Mouse (Mus musculus) heart, postnatal 36 days (tissue): Measurements from ENCODE around the gene Rpl13. TPM values are rescaled to one million over a fixed set of nuclear protein-coding genes. Genes with fewer than 3 reads are reported as not detected.
"Not testable (repeated sequence)": the region's sequence is repeated elsewhere in the genome, so short reads cannot be mapped to it uniquely, and the experiment has no call there.

Experiments used
- DNase-seq, 2 experiments: peaks; one replicate each; pipeline ENCODE4 v3.0.0; 2021 to 2022
- intact Hi-C: fragments of 180-260 bp; cut with DNase I; formaldehyde crosslinking; loops from one replicate; pipeline ENCODE4 v1.15.1; 2025
- total RNA-seq, 2 experiments: library from RNA; stranded (reverse); gene quantifications; 2 replicates each; pipeline ENCODE4 v1.2.3; 2021

The Rpl13 gene
- total RNA-seq: 100 to 1,000 TPM; 409 to 436 TPM

DNA sequence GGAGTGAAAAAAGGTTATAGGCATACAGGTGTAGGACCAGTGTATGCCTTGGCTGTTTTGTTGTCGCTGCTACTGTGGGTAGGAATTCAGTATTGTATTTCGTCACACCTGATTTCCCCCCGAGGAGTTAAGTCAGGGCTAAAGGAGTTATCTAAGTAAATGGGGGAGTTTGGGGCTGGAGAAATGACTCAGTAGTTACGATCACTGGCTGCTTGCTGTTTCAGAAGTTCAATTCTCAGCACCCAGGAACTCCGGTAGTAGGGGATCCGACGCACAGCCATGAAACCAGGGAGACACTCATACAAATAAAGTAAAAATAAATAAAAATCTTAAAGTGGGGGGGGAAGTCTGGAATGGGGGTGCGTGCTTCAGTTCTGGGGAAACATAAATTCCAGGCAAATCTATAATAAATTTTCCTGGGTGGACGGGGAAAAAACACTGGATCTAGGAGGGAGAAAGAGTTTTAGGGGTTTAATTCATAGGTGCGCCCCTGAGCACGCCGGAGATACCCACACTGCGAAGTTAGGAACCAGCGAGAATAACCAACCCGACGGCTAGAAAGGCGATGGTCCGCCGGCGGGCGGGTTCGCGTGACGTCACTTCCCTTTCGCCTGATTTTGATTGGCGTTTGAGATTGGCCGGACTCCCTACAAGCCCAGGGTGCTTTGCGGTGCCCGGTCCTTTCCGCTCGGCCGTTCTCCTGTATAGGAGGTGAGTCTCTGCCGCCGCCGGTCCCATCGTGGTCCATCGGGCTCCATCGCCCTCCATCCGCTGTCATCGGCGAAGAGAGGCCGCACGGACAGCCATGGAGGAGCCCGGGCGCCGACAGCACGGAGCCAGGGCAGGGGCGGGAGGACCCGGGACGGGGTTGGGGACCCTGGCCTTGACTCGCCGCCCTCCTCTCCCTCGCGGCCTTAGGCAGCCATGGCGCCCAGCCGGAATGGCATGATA, at the start of gene Rpl13:
Rpl13 (plus strand) TSS at position 616 of the 951 bp plus-strand sequence.
- intact Hi-C loops: loop anchor here (1.0 to 2.0 kb wide), 2 partner anchors 33 to 60 kb away; partner anchors contain the start of gene Ankrd11
- DNase-seq: peak; percentile 97

DNA sequence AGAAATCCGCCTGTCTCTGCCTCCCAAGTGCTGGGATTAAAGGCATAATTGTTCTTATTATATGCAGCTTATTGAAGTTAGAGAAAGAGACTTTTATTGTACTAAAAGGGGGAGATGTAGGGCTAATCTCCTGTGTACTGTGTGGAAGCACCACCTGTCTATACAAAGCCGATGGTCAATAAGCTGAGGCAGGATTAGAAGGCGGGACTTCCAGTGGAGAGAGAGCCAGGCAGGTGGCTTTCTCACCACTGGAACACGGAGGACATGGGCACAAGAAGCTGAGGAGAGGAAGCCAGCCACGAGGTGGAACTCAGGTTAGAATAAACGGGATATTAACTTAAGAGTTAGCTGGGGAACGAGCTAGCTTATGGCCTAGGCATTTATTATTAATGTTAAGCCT, 39.4 kb upstream of the Rpl13 start, which contains the start of gene Spg7:
Spg7 (plus strand) TSS at position 222 of the 400 bp plus-strand sequence.
- intact Hi-C loops: no loop called here
- no peak for DNase-seq

DNA sequence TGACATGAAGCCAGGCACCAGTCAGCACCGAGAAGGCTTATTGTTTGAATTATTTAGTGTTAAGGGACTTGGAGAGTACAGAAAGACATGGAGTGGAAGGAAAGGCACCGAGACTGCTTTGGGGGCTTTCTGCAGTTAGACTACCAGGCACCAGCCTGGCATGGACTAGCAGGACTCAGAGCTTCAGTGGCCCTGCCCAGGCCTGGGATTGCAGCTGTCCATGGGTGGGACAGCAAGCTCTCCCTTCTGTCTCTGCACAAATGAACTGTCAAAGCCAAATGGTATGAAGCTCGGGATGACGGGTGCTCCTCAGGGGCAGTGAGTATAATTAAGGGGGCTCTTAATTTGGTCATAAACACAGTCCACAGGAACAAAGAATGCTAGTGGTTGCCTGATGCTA, 38.1 kb upstream of the Rpl13 start:
- intact Hi-C loops: loop anchor here (2.0 kb wide), 1 partner anchor 21 kb away; the partner anchor contains the start of gene Ankrd11

DNA sequence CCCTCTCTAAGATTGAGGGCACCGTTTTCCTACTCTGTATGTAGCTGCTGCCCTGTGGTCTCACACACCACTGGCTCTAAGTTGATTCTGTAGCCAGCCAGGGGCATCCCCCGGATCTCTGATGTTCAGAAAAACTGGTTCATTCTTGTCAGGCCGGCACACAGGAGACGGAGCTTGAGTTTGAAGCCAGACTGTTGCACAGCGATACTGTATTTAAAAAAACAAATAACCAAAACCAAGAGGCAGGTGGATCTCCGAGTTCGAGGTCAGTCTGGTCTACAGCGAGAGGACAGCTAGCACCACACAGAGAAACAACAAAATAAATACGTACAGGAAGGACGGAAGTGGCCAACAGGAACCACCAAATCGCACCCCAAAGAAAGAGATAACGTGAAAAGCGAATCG, 37.3 kb upstream of the Rpl13 start:
- intact Hi-C loops: loop anchor here (1.0 to 5.0 kb wide), 3 partner anchors 22 to 228 kb away; partner anchors contain the start of gene Ankrd11
- DNase-seq: no peak

More for the DNA sequence above, 38.1 kb upstream of the Rpl13 start:
- no peak for DNase-seq

DNA sequence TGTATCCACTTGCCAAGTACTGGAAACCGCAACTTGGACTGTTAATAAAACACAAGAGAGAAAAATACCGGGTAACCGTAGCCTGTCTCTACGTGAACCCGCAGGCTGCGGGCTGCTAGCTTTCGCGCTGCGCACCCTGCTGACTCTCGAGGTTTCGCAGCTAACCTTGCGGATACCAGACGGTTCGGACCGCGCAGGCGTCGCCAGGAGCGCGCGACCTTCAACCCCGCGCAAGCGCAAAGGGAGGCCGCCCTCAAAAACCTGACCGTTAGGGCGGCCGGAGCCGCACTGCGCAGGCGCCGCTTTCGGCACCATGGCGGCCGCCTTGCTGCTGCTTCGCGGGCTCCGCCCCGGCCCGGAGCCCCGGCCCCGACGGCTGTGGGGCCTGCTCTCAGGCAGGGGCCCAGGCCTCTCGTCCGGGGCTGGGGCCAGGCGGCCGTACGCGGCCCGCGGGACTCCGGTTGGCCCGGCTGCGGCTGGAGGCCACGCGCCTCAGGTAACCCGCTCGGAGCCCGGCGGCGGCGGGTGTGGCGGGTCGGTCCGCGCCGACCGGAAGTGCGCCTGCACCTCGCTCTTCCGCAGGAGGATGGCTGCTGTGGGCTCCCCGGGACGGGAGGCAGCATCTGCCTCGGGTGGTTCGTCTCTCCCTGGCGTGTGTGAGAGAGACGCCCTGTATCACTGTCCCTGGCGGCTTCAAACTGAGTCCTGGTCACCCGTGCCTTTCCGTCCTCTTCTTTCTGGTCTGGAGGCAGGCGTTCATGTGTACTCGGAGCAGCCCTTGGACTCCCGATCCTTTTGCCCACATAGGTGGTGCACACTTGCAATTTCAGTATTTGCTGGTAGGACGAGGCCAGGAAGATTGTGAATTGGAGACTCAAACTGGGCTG, 36.7 kb upstream of the Rpl13 start:
- intact Hi-C loops: loop anchor here (1.0 to 5.0 kb wide), 3 partner anchors 23 to 228 kb away; partner anchors contain the start of gene Ankrd11
- DNase-seq: peak; percentile 95 to 96

DNA sequence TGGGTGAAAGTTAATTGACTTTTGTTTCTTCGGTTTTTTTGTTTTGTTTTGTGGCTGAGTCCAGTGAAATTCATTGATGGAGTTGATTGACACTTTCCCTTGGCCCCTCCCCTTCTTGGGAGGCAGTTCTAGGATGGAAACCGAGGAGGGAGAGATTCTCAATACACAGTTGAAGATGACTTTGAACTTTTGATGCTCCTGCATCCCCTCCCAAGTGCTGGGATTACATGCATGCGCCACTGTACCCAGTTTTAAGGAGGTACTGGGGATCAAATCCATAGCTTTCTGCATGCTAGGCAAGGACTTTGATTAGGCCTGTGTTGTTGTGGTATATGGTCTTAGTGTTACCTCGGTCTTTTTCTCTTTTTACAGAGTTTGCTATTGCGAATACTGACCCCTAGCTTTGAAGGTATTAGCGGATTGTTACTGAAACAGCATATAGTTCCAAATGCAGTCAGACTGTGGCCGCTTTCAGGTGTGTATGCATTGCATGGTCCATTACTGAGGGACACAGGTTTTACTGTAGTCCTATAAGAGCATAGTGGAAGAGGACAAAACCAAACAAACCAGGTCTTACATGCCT, 36.0 kb upstream of the Rpl13 start:
- intact Hi-C loops: loop anchor here (5.0 kb wide), 1 partner anchor 229 kb away; no protein-coding TSS in a partner anchor
- no peak for DNase-seq

DNA sequence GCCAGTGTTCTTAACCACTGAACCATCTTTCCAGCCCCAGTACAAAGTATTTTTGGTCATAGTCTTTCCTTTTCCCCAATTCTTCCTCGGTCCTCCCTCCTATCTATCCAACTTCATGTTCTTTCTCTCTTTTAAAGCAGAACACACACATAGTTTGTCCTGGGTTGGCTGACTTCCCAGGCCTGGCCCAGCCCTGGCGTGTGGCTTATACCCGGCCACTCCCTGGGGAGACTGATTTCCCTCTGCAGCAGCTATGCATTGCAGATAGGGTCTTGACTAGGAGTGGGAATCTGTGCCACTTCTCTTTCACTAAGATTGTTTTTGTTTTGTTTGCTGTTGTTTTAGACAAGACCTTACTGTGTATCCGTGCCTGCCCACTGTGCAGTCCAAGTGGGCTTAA, 31.0 kb upstream of the Rpl13 start:
- intact Hi-C loops: no loop called here

DNA sequence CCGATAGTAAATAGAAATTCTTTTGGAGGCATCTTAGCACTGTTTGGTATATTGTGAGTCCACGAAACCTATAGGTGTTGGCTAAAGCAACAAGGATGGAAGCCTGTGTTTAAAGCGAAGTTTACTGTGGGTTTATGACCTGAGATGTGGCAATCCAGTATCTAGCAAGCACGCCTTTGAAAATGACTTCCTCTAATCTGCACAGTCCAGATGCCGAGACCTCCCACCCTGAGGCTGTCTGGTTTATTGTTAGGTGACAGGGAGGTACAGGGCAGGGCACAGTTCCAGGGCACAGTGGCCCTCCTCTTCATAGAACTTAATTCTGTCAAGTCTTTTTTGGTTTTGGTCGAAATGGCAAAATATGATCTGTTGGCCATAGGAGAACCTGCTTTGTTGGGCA, 24.9 kb upstream of the Rpl13 start:
- intact Hi-C loops: no loop called here
- DNase-seq: no peak

More for the DNA sequence above, 31.0 kb upstream of the Rpl13 start:
- DNase-seq: peak; percentile 18 to 46

DNA sequence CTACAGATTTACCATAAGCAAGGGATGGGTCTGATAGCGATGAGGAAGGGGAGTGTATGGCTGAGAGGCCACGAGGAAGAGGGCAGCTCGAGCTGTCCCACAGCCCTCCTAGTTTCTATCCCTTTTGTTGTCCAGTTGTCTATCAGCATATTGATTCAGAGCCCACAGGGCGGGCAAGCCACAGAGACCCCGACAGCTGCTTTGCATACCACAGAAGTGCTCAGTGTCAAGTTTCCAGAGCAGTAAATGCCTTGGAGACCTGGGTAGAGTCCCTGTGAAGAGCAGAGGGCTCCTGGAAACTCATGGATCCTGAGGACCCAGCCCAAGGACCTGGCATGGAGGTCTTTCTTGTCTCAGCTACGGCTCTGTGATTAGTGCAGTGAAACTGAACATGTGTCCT, 19.2 kb upstream of the Rpl13 start:
- DNase-seq: no peak
- intact Hi-C loops: no loop called here

DNA sequence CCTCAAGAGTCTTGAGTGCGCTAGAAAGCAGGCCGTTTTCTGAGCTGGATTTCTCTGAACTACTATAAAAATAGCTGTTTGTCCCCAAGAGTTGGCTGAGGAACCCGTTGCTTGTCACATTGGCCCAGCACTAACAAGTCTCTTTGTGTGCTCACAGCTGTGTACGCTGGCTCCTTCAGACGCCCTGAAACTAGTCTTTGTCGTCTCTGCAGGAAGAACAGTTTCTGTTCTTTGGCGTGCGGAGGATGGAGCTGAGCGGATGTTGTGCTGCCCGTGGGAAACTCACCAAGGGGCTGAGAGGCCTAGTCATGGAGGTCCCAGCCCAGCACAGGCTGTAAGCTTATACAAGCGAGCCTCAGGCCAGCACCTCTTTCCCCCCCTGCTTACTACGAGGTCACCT, 18.5 kb upstream of the Rpl13 start:
- no peak for DNase-seq
- intact Hi-C loops: no loop called here

DNA sequence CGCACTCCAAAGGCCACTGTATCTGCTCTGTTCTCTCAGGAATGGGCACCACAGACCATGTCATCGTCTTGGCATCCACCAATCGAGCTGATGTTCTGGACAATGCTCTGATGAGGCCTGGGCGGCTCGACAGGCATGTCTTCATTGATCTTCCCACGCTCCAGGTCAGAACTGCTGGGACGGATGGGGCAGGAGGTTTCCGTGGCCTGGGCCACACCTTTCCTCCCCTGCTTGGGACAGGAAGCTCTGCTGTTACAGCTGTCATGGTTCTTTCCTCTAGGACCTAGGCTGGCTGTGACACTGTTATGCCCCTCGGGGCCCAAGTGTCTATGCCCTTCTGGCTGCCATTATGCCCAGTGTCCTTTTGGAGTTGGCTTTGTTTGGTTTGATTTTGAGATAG, 14.9 kb upstream of the Rpl13 start:
- no peak for DNase-seq
- intact Hi-C loops: no loop called here

DNA sequence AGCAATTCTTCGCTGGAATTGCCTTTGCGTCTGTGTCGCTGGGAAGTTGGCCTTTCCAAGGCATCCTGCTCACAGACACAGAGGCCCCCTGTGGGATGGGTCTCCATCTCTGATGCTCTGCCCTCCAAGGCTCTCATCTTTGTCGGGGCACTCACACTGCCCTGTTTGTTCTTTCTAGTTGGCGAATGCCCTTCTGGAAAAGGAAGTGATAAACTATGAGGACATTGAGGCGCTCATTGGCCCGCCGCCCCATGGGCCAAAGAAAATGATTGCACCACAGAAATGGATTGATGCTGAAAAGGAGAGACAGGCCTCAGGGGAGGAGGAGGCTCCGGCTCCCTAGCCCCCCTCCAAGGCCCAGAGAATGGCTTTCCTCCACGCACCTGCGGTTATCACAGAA, 4.9 kb upstream of the Rpl13 start:
- intact Hi-C loops: loop anchor here (5.0 to 10.0 kb wide), 2 partner anchors 260 to 602 kb away; no protein-coding TSS in a partner anchor
- DNase-seq: no peak

DNA sequence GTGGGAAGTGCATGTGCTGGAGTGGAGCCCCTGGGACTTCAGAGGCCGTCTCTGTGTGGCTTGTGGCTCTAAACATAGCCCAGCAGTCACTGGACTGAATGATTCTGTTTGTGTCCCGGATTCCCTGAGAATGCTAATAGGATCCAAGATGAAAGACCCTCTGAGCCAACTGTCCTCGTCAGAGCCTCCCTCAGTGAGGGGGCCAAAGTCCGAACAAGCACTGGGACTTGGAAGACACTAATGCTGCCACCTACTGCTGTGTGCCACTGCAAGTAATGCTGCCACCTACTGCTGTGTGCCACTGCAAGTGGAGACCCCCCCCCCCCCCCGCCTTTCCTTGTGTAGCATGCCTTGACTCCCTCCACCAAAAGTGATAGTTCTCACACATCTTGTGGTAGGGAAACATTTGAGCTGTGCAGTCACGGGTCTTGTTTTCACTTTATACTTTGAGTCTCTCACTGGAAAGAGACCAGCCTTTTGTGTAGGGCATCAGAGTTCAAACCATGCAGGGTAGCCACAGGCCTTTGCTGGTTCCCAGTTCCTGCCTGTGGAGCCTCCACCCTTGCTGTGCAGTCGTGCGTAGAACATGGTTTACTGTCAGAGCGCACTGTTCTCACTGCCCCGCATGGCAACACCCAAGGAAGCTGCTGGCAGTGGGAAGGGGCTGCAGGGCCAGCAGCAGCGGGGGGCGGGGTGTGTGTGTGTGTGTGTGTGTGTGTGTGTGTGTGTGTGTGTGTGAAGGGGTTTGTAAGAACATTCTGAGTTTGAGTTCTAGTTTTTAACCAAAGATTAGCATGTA, 4.2 kb upstream of the Rpl13 start:
- intact Hi-C loops: loop anchor here (5.0 to 10.0 kb wide), 2 partner anchors 261 to 603 kb away; no protein-coding TSS in a partner anchor
- DNase-seq: no peak

DNA sequence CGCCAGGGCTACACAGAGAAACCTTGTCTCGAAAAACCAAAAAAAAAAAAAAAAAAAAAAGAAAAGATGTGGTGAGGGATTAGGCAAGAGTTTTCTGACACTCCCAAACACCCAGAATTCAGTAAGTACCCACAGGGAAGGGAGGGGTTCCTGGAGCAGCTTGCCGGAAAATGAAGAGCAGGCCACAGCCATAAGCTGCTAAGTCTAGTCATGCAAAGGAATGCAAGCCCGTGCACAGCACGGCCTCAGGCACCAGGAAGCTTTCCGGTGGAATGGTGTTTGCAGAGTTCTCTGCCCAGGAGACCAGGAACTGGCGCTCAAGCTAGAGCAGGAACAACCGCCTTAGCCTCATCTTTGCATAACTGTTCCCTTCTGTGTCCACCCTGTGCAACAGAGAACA, 1.9 kb upstream of the Rpl13 start:
- intact Hi-C loops: loop anchor here (2.0 kb wide), 1 partner anchor 31 kb away; no protein-coding TSS in a partner anchor
- DNase-seq: no peak

DNA sequence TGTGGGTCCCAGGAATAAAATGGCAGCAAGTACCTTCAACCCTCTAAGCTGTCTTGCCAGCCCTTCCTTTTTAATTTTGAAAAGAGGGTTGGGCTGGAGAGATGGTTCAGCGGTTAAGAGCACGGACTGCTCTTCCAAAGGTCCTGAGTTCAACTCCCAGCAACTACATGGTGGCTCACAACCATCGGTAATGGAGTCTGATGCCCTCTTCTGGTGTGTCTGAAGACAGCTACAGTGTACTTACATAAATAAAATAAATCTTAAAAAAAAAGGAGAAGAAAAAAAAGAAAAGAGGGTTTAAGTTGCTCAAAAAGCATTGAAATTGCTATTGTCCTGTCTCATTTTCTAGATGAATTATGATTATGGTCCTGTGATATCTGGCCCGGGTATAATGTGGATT, 906 bp upstream of the Rpl13 start:
- intact Hi-C loops: loop anchor here (2.0 kb wide), 1 partner anchor 32 kb away; no protein-coding TSS in a partner anchor
- DNase-seq: no peak

DNA sequence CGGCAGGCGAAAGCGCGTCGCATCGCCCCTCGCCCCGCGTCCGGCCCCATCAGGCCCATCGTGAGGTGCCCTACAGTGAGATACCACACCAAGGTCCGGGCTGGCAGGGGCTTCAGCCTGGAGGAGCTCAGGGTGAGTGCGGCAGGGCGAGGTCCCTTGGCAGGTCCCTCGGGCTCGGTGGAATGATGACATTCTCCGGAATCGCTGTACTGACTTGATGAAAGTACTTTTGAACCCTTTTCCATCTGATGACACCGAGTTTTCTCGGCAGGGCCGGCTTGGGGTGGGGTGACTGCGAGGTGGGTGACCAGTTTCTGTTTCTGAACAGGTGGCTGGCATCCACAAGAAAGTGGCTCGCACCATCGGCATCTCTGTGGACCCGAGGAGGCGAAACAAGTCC, 705 bp downstream of the Rpl13 start:
- intact Hi-C loops: loop anchor here (1.0 kb wide), 1 partner anchor 61 kb away; the partner anchor contains the start of gene Ankrd11
- DNase-seq: not testable (repeated sequence)

DNA sequence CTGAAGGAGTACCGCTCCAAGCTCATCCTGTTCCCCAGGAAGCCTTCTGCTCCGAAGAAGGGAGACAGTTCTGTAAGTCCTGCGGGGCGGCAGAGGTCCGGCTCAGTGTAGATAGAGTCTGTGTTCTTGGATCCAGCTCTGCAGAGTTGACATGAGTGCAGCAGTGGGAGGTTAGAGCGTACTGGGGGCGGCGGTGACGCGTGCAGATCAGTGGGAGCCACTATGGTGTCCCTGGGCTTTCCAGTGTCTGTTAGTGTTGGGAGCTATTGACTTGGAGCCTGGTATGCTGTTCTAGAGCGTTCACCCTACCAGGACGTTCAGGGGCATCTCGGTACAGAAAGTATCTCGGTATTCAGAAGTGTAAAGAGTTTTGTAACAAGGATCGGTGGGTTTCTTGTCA, 1.1 kb downstream of the Rpl13 start:
- intact Hi-C loops: no loop called here

DNA sequence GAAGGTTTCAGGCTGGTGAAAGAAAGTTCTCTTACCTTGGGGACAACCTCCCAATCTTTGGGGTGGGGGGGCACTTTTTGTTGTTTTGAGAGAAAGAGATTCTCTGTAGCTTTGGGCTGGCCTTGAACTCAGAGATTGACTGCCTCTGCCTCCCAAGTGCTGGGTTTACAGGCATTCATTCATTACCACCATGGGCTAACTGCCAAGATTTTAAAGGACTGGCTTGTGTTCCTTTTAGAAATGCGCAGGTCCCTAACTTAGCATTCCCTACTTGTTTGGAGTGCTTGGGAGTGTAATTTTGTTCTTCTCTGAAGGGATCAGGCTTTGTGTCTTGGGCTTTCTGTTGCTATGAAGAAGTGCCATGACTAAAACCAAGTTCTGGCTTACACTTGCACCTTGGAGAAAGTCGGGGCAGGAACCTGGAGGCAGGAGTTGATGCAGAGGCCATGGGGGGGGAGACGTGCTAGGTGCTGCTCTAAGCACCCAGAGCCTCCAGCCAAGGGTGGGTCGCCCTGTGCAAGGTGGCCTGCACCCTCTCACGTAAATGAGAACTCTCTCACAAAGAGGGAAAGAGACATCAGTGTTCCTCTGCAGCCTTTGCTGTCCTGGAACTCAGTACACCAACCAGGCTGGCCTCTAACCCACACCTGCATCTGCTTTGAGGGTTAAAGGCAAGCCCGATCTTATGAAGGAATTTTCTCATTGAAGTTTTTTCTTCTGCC, 2.1 kb downstream of the Rpl13 start:
- intact Hi-C loops: loop anchor here (2.0 kb wide), 1 partner anchor 269 kb away; the partner anchor contains the start of gene Tcf25

More for the DNA sequence above, 1.1 kb downstream of the Rpl13 start:
- no peak for DNase-seq

More for the DNA sequence above, 2.1 kb downstream of the Rpl13 start:
- no peak for DNase-seq
